In genomic region chr16:78489604-78490003, GRCm38 (mm10) we compare ENCODE assay signal across 15 mouse cellular contexts.
DNase-seq lines count a peak whose midpoint lies in the region; ATAC-seq and TF ChIP-seq lines count a peak whose summit lies in the region.
"Had no signal": no experiment of that assay in that cellular context is flagged by ENCODE, and none has a peak within 500 bp of the region (broad histone marks: within the 10 kb centered on the region; RNA-seq: fewer than 3 reads in every experiment).

No protein-coding gene starts in this region.

- H3K27ac ChIP-seq in kidney, postnatal 0 days, result peak overlapping the region; percentile 8; the same call in 1 of the 2 replicates
- no peak overlapping the region for H3K27ac ChIP-seq in kidney, embryonic 15.5 days
- peak overlapping the region; percentile 40; the same call in 1 of the 2 replicates for H3K27ac ChIP-seq in ES-E14 (ENCODE audit: insufficient read depth, low read depth, low read length, poor library complexity, severe bottlenecking)
- H3K27ac ChIP-seq in hindbrain, embryonic 12.5 days, result no peak overlapping the region
- H3K27ac ChIP-seq: forebrain, embryonic 12.5 days; hindbrain, embryonic 15.5 days; left cerebral cortex, adult 2 months; limb, embryonic 12.5 days; neural tube, embryonic 12.5 days had no signal

- no peak for ATAC-seq in kidney, postnatal 0 days (replicated peaks; ENCODE audit: low FRiP score, low read depth)
- no peak for ATAC-seq in kidney, embryonic 15.5 days (replicated peaks; ENCODE audit: low FRiP score)
- peak; percentile 17 to 52; a peak in 2 of 4 replicates for ATAC-seq in hematopoietic stem cell, adult 5-6 weeks (replicated peaks in 1 of 2; ENCODE audit: insufficient read depth in 1 of 2, low FRiP score in 2 of 2, low TSS enrichment in 1 of 2, low read depth in 1 of 2, poor library complexity in 2 of 2, severe bottlenecking in 2 of 2)
- no peak for ATAC-seq in hindbrain, embryonic 12.5 days (ENCODE audit: low FRiP score)

- H3K9ac ChIP-seq in kidney, postnatal 0 days (ENCODE audit: low read depth, low read length), result no peak overlapping the region
- no peak overlapping the region for H3K9ac ChIP-seq in kidney, embryonic 15.5 days
- H3K9ac ChIP-seq in ES-E14 (ENCODE audit: insufficient read depth, low read depth, low read length, poor library complexity, severe bottlenecking), result no peak overlapping the region
- H3K9ac ChIP-seq in hindbrain, embryonic 12.5 days, result no peak overlapping the region
- H3K9ac ChIP-seq: embryonic facial prominence, embryonic 15.5 days; forebrain, embryonic 12.5 days; heart, embryonic 12.5 days; hindbrain, embryonic 15.5 days; neural tube, embryonic 12.5 days had no signal

- H3K4me2 ChIP-seq in kidney, postnatal 0 days (ENCODE audit: low read length), result peak overlapping the region; percentile 51; the same call in 1 of the 2 replicates
- H3K4me2 ChIP-seq in kidney, embryonic 15.5 days, result no peak overlapping the region
- H3K4me2 ChIP-seq in hindbrain, embryonic 12.5 days (replicated peaks), result no peak overlapping the region

- no peak for DNase-seq in kidney, postnatal 0 days (ENCODE audit: low spot score)
- DNase-seq in ES-E14 (ENCODE audit: low read depth, low spot score), result no peak
- DNase-seq in thymus, postnatal 0 days (ENCODE audit: low spot score), result no peak
- DNase-seq: cerebellum, adult 2 months had no signal

- H3K9me3 ChIP-seq in kidney, postnatal 0 days (replicated peaks; ENCODE audit: low read length), result no peaks in the 10 kb centered on the region
- H3K9me3 ChIP-seq in kidney, embryonic 15.5 days (replicated peaks), result no peaks in the 10 kb centered on the region
- H3K9me3 ChIP-seq in E14TG2a.4 (ENCODE audit: low read length), result peaks cover 19% of the 10 kb centered on the region
- no peaks in the 10 kb centered on the region for H3K9me3 ChIP-seq in ES-E14 (ENCODE audit: control insufficient read depth, insufficient read depth, low read depth, low read length)
- no peaks in the 10 kb centered on the region for H3K9me3 ChIP-seq in hindbrain, embryonic 12.5 days (replicated peaks)
- H3K9me3 ChIP-seq: embryonic facial prominence, embryonic 15.5 days; forebrain, embryonic 12.5 days; heart, embryonic 12.5 days; hindbrain, embryonic 15.5 days; limb, embryonic 12.5 days; neural tube, embryonic 12.5 days had no signal

- 51% methylated on average over 4 of the region's 4 CpGs for WGBS in kidney, postnatal 0 days
- 57% methylated on average over 4 of the region's 4 CpGs for WGBS in kidney, embryonic 15.5 days
- WGBS in hindbrain, embryonic 12.5 days, result 64% methylated on average over 4 of the region's 4 CpGs

- in situ Hi-C loops in ES-E14 (cut with MboI; ENCODE audit: low sequenced_read_pairs in 2 of 2, unreplicated experiment in 2 of 2), result no loop called here

- H3K4me3 ChIP-seq in kidney, postnatal 0 days (replicated peaks; ENCODE audit: low read depth, low read length), result no peak overlapping the region
- H3K4me3 ChIP-seq in kidney, embryonic 15.5 days (replicated peaks), result no peak overlapping the region
- H3K4me3 ChIP-seq in E14TG2a.4 (replicated peaks; ENCODE audit: low read length), result peak overlapping the region; percentile 51; the same call in 1 of the 2 replicates
- 0 out of 4 replicates have a peak overlapping the region, but pooled peaks of 1 of the 2 experiments have one; percentile 6 for H3K4me3 ChIP-seq in ES-E14 (ENCODE audit: insufficient read depth in 1 of 2, low read depth in 1 of 2, low read length in 2 of 2, poor library complexity in 1 of 2, severe bottlenecking in 1 of 2)
- H3K4me3 ChIP-seq in hindbrain, embryonic 12.5 days, result no peak overlapping the region
- H3K4me3 ChIP-seq: hindbrain, embryonic 15.5 days; left cerebral cortex, adult 2 months; neural tube, embryonic 12.5 days had no signal

- TF ChIP-seq CTCF in kidney, postnatal 0 days (IDR thresholded peaks at IDR 0.05; ENCODE audit: low read depth), result no peak
- no peak for TF ChIP-seq CTCF in E14TG2a.4 (conservative IDR thresholded peaks at IDR 0.05; ENCODE audit: low read length)

- H3K4me1 ChIP-seq in kidney, postnatal 0 days (replicated peaks; ENCODE audit: insufficient read depth, low read length), result no peaks in the 10 kb centered on the region
- peaks cover 8% of the 10 kb centered on the region; the same call in 1 of the 2 replicates for H3K4me1 ChIP-seq in kidney, embryonic 15.5 days
- H3K4me1 ChIP-seq in E14TG2a.4 (replicated peaks; ENCODE audit: low read depth, low read length) (peaks cover 46% of the 10 kb centered on the region), ES-E14 (ENCODE audit: control insufficient read depth in 2 of 2, insufficient read depth in 2 of 2, low read length in 2 of 2, poor library complexity in 1 of 2) (peaks cover 3 to 9% of the 10 kb centered on the region in 2 experiments; a peak in 2 of 4 replicates)
- H3K4me1 ChIP-seq in hindbrain, embryonic 12.5 days, result no peaks in the 10 kb centered on the region
- H3K4me1 ChIP-seq: embryonic facial prominence, embryonic 15.5 days; hindbrain, embryonic 15.5 days; neural tube, embryonic 12.5 days had no signal

- no peaks in the 10 kb centered on the region for H3K27me3 ChIP-seq in kidney, postnatal 0 days (ENCODE audit: insufficient read depth, low read length)
- H3K27me3 ChIP-seq in kidney, embryonic 15.5 days, result no peaks in the 10 kb centered on the region
- H3K27me3 ChIP-seq in E14TG2a.4 (ENCODE audit: insufficient read depth, low read length), result no peaks in the 10 kb centered on the region
- no peaks in the 10 kb centered on the region for H3K27me3 ChIP-seq in hindbrain, embryonic 12.5 days
- H3K27me3 ChIP-seq: embryonic facial prominence, embryonic 15.5 days; forebrain, embryonic 12.5 days; heart, embryonic 12.5 days; hindbrain, embryonic 15.5 days; limb, embryonic 12.5 days; neural tube, embryonic 12.5 days had no signal

- H3K36me3 ChIP-seq in kidney, postnatal 0 days (ENCODE audit: insufficient read depth, low read length), result no peaks in the 10 kb centered on the region
- H3K36me3 ChIP-seq in kidney, embryonic 15.5 days, result no peaks in the 10 kb centered on the region
- H3K36me3 ChIP-seq in E14TG2a.4 (ENCODE audit: insufficient read depth, low read length) (no peaks in the 10 kb centered on the region), ES-E14 (ENCODE audit: control insufficient read depth, insufficient read depth, low read length, poor library complexity, severe bottlenecking) (no peaks in the 10 kb centered on the region; the same call in none of the 2 replicates)
- H3K36me3 ChIP-seq in hindbrain, embryonic 12.5 days, result no peaks in the 10 kb centered on the region
- H3K36me3 ChIP-seq: embryonic facial prominence, embryonic 15.5 days; forebrain, embryonic 12.5 days; heart, embryonic 12.5 days; hindbrain, embryonic 15.5 days; limb, embryonic 12.5 days; neural tube, embryonic 12.5 days had no signal

TF ChIP-seq in ES-E14, 5 proteins besides CTCF, POLR2A, EP300 and RAD21:
- no peak for TF ChIP-seq HCFC1 (IDR thresholded peaks at IDR 0.05; ENCODE audit: borderline replicate concordance, insufficient read depth, low read length)
- TF ChIP-seq MAFK (IDR thresholded peaks at IDR 0.05; ENCODE audit: insufficient read depth, low read depth, low read length), result no peak
- TF ChIP-seq ZNF384 (IDR thresholded peaks at IDR 0.05; ENCODE audit: low read depth, low read length), result no peak
- no peak for TF ChIP-seq CHD2 (IDR thresholded peaks at IDR 0.05; ENCODE audit: low read depth, low read length)
- TF ChIP-seq ZC3H11A (IDR thresholded peaks at IDR 0.05; ENCODE audit: borderline replicate concordance, low read depth, low read length), result no peak

Comparison
In these comparisons a context has a peak if more than half of its experiments do, and no peak if none do; other contexts are left out.
1. H3K27ac ChIP-seq: peak in kidney, postnatal 0 days (single experiment) and ES-E14 (single experiment); none in kidney, embryonic 15.5 days (single experiment) and hindbrain, embryonic 12.5 days (single experiment).
2. ATAC-seq: peak in hematopoietic stem cell, adult 5-6 weeks (2 of 2); none in kidney, postnatal 0 days (single experiment), kidney, embryonic 15.5 days (single experiment) and hindbrain, embryonic 12.5 days (single experiment).